Mouse (Mus musculus): ENCODE measurements around the gene Sync. TPM values are rescaled to one million over a fixed set of nuclear protein-coding genes. Genes with fewer than 3 reads are reported as not detected.

Gene Sync
- polyA plus RNA-seq, 1 experiment from 2014 or later = 5.0 TPM

DNA sequence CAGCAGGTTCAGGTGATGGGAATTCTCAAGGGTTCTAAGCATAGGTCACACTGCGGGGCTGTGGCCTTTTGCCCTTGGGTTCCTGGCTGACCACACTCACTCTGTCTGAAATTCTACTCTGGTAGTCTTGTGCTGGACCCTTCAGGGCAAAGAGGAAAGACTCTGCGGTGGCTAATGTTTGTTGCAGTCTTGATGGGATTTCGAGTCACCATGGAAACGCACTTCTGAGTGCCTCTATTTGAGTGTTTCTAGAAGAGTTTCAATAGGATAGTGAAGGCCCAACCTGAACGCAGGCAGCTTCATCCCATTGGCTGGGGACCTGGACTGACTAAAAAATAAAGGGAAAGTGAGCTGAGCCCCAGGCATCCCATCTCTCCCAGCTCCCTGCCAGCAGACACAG, 20.6 kb upstream of the Sync start:
- Histone ChIP-seq H3K27me3 (no peaks in the 10 kb centered on the region), H3K27ac (no peak overlapping the region), H3K4me3 (no peak overlapping the region), H3K4me2 (no peak overlapping the region), H3K9me3 (no peaks in the 10 kb centered on the region), H3K36me3 (no peaks in the 10 kb centered on the region), H3K4me1 (peaks cover 10% of the 10 kb centered on the region), H3K9ac (no peak overlapping the region)
- 80% methylated on average over 5 of the region's 5 CpGs for WGBS
- no peak for ATAC-seq (ENCODE audit: insufficient number of reproducible peaks, low FRiP score, low TSS enrichment, low read depth)

DNA sequence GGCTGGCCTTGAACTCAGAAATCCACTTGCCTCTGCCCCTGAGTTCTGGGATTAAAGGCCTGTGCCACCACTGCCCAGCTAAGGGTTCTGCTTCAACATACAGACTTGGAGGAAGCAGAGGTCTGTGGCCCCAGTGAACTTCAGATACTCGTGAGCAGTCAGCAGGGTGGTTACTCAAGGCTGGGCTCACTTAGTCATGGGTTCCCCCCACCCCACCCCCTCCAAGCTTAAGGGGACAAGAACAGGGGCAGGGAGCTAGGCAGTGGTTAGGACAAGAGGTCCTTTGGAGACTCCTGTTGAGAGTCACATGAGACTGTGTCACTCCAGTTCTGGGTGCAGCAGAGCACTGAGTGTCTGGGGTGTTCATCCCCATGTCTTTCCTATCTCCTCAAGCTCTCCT, 18.7 kb upstream of the Sync start:
- H3K4me1 ChIP-seq = peaks cover 11% of the 10 kb centered on the region
- ATAC-seq (ENCODE audit: insufficient number of reproducible peaks, low FRiP score, low TSS enrichment, low read depth) = no peak
- no peak overlapping the region for H3K9ac ChIP-seq
- WGBS = 32% methylated on average over 1 of the region's 1 CpGs
- no peak overlapping the region for H3K27ac ChIP-seq
- no peak overlapping the region for H3K4me2 ChIP-seq
- no peaks in the 10 kb centered on the region for H3K36me3 ChIP-seq
- no peak overlapping the region for H3K4me3 ChIP-seq
- H3K27me3 ChIP-seq = no peaks in the 10 kb centered on the region
- no peaks in the 10 kb centered on the region for H3K9me3 ChIP-seq

GRCm38 (mm10) chr4:129271991-129272755, 15.2 kb upstream of the Sync start:
- peak overlapping the region; percentile 20; the same call in 1 of the 2 replicates for H3K4me2 ChIP-seq
- no peaks in the 10 kb centered on the region for H3K9me3 ChIP-seq
- WGBS = 16% methylated on average over 15 of the region's 15 CpGs
- H3K36me3 ChIP-seq = no peaks in the 10 kb centered on the region
- peak overlapping the region; percentile 10; the same call in 1 of the 2 replicates for H3K4me3 ChIP-seq
- H3K9ac ChIP-seq = no peak overlapping the region
- H3K27ac ChIP-seq = peak overlapping the region; percentile 73
- no peaks in the 10 kb centered on the region for H3K27me3 ChIP-seq
- peaks cover 15% of the 10 kb centered on the region for H3K4me1 ChIP-seq
- peak; percentile 57; the same call in 1 of the 2 replicates for ATAC-seq (ENCODE audit: insufficient number of reproducible peaks, low FRiP score, low TSS enrichment, low read depth)

- Histone ChIP-seq H3K4me3 (peak overlapping the region; percentile 10; the same call in 1 of the 2 replicates), H3K9me3 (no peaks in the 10 kb centered on the region), H3K27ac (peak overlapping the region; percentile 73), H3K36me3 (no peaks in the 10 kb centered on the region), H3K9ac (no peak overlapping the region), H3K27me3 (no peaks in the 10 kb centered on the region), H3K4me1 (peaks cover 15% of the 10 kb centered on the region), H3K4me2 (peak overlapping the region; percentile 20; the same call in 1 of the 2 replicates)
- WGBS = 27% methylated on average over 5 of the region's 5 CpGs
- ATAC-seq (ENCODE audit: insufficient number of reproducible peaks, low FRiP score, low TSS enrichment, low read depth) = no peak
These were observed 14.7 kb upstream of the Sync start for GRCm38 (mm10) chr4:129272756-129273046.

- Histone ChIP-seq H3K27ac (no peak overlapping the region), H3K4me1 (peaks cover 15% of the 10 kb centered on the region), H3K4me3 (no peak overlapping the region), H3K4me2 (no peak overlapping the region), H3K9me3 (no peaks in the 10 kb centered on the region), H3K27me3 (no peaks in the 10 kb centered on the region), H3K9ac (no peak overlapping the region), H3K36me3 (no peaks in the 10 kb centered on the region)
- no peak for ATAC-seq (ENCODE audit: insufficient number of reproducible peaks, low FRiP score, low TSS enrichment, low read depth)
- WGBS = 2% methylated on average over 18 of the region's 18 CpGs
These were observed 11.0 kb upstream of the Sync start for GRCm38 (mm10) chr4:129276453-129276865.

DNA sequence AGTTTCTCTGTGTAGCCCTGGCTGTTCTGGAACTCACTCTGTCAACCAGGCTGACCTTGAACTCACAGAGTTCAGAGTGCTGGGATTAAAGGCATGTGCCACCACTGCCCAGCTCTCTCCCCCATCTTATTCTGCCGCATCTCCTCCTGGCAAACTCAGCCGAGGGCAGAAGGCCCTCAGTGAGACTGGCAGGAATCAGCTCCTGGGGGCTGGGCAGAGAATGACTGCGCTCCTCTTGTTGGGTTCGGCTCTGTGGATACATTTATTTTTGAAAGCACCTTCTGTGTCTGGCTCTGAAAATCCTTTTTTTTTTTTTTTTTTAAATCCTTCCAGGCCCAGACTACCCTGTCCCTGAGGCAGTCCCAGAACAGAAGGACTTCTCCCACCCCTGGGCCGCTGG, 4.6 kb upstream of the Sync start:
- no peaks in the 10 kb centered on the region for H3K36me3 ChIP-seq
- H3K9ac ChIP-seq = no peak overlapping the region
- H3K4me2 ChIP-seq = no peak overlapping the region
- no peak overlapping the region for H3K27ac ChIP-seq
- peaks cover 16% of the 10 kb centered on the region for H3K4me1 ChIP-seq
- WGBS = 78% methylated on average over 5 of the region's 5 CpGs
- H3K4me3 ChIP-seq = no peak overlapping the region
- no peak for ATAC-seq (ENCODE audit: insufficient number of reproducible peaks, low FRiP score, low TSS enrichment, low read depth)
- no peaks in the 10 kb centered on the region for H3K9me3 ChIP-seq
- H3K27me3 ChIP-seq = peaks cover 11% of the 10 kb centered on the region

GRCm38 (mm10) chr4:129283226-129283625, 4.2 kb upstream of the Sync start:
- WGBS = 87% methylated on average over 5 of the region's 5 CpGs
- Histone ChIP-seq H3K4me3 (no peak overlapping the region), H3K4me2 (no peak overlapping the region), H3K9ac (no peak overlapping the region), H3K27ac (no peak overlapping the region), H3K27me3 (peaks cover 11% of the 10 kb centered on the region), H3K9me3 (no peaks in the 10 kb centered on the region), H3K4me1 (peaks cover 19% of the 10 kb centered on the region), H3K36me3 (no peaks in the 10 kb centered on the region)
- no peak for ATAC-seq (ENCODE audit: insufficient number of reproducible peaks, low FRiP score, low TSS enrichment, low read depth)

- Histone ChIP-seq H3K9me3 (no peaks in the 10 kb centered on the region), H3K4me1 (peaks cover 19% of the 10 kb centered on the region), H3K27ac (no peak overlapping the region), H3K9ac (no peak overlapping the region), H3K4me2 (no peak overlapping the region), H3K4me3 (no peak overlapping the region), H3K27me3 (peaks cover 14% of the 10 kb centered on the region), H3K36me3 (no peaks in the 10 kb centered on the region)
- no peak for ATAC-seq (ENCODE audit: insufficient number of reproducible peaks, low FRiP score, low TSS enrichment, low read depth)
- 79% methylated on average over 2 of the region's 2 CpGs for WGBS
These were observed 2.7 kb upstream of the Sync start for GRCm38 (mm10) chr4:129284685-129285084.

DNA sequence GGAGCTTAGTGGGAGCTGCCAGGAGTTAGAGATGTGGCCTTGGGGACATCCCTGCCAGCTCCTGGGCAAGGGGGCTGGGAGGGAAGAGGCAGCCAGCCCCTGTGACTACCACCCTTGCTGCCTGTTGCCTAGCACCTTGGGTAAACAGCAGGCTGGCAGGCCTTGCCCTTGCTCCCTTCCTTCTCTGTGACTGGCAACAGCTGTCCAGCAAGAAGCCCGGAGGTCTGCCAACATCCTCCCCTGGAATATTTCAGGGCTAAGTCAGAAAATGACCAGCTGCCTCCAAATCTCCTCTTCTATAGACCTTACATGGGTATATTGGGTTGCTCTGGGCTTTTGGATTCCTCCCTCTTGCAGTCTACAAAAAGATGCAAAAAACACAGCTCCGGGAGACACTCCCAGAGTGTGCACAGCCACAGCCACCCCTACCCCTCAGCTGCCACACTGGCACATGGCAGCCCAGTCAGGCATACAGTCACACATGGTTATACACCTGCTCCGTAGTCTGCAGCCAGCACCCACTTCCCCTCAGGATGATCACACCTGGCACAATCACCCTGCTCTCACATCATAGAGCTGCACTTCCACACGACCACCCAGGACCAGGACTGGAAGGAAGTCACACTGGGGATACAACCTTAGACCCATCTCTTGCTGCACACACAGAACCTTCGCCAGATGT, 1.3 kb upstream of the Sync start:
- Histone ChIP-seq H3K4me1 (peaks cover 19% of the 10 kb centered on the region), H3K9me3 (no peaks in the 10 kb centered on the region), H3K27me3 (peaks cover 14% of the 10 kb centered on the region), H3K9ac (0 out of 2 replicates have a peak overlapping the region, but pooled peaks have one; percentile 51), H3K36me3 (no peaks in the 10 kb centered on the region), H3K4me3 (no peak overlapping the region), H3K4me2 (peak overlapping the region; percentile 96), H3K27ac (peak overlapping the region; percentile 80)
- 57% methylated on average over 5 of the region's 5 CpGs for WGBS
- ATAC-seq (ENCODE audit: insufficient number of reproducible peaks, low FRiP score, low TSS enrichment, low read depth) = peak; percentile 46

DNA sequence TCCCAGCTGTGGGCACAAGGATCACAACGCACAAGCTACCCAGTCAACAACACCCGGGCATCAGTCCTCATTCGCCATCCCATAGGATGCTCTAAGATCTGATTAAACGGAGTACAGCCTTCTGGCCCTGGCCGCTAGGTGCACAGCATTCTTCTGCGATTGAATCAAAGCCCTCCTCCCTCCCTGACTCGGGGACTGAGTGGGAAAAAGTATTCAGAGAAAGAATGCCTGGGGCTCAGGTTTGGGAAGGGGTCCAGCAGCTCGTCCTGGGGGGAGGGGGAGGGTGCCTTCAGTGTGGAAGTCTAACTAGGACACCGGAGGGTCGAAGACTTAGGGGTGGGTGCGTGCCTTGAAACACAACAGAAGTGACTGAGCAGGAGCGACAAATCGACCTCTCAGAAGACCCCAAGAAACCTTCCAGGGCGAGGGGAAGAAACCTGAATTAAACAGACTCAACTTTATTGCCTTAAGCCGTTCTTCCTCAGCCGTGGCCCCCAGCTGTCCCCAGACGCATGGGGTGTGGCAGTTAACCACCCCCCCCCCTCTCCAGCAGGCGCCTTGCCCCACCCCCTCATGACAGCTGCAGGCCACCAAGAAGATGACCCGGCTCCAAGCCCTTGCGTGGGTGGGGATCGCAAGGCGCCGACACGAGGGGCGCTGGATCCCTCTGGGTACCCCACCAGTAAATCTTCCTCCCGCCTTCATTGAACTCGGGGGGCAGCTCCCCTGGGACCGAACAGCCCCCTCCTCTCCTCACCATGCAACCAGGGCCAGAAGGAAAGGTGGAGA, 540 bp upstream of the Sync start:
- peak overlapping the region; percentile 80 for H3K27ac ChIP-seq
- no peaks in the 10 kb centered on the region for H3K36me3 ChIP-seq
- H3K4me1 ChIP-seq = peaks cover 19% of the 10 kb centered on the region
- WGBS = 2% methylated on average over 27 of the region's 28 CpGs
- no peaks in the 10 kb centered on the region for H3K9me3 ChIP-seq
- H3K4me3 ChIP-seq = peak overlapping the region; percentile 58
- peaks cover 14% of the 10 kb centered on the region for H3K27me3 ChIP-seq
- peak; percentile 59 for ATAC-seq (ENCODE audit: insufficient number of reproducible peaks, low FRiP score, low TSS enrichment, low read depth)
- peak overlapping the region; percentile 96 for H3K4me2 ChIP-seq
- H3K9ac ChIP-seq = peak overlapping the region; percentile 51

DNA sequence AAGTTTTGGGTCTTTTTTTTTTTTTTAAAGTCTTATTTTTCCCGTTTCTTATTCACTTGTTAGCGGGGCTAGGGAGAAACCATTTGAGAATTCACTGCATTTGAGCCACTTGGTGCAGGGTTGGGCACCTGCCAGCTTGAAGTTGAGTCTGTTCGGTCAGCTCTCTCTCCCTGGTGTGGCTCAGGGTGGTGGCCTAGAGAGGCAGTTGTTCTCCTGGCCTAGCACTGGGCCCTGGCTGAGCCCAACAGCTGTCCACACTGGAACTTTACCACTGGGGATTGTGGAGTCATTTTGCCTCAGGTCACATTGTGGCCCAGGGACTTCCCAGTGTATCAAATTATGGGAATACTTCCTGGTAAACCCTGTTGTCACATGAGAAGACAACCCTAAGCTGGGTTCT, 650 bp downstream of the Sync start:
- Histone ChIP-seq H3K4me3 (peak overlapping the region; percentile 58), H3K4me2 (peak overlapping the region; percentile 96), H3K36me3 (no peaks in the 10 kb centered on the region), H3K4me1 (peaks cover 19% of the 10 kb centered on the region), H3K9me3 (no peaks in the 10 kb centered on the region), H3K27ac (peak overlapping the region; percentile 80), H3K9ac (no peak overlapping the region), H3K27me3 (peaks cover 14% of the 10 kb centered on the region)
- ATAC-seq (ENCODE audit: insufficient number of reproducible peaks, low FRiP score, low TSS enrichment, low read depth) = no peak
- WGBS = 29% methylated on average over 3 of the region's 3 CpGs

DNA sequence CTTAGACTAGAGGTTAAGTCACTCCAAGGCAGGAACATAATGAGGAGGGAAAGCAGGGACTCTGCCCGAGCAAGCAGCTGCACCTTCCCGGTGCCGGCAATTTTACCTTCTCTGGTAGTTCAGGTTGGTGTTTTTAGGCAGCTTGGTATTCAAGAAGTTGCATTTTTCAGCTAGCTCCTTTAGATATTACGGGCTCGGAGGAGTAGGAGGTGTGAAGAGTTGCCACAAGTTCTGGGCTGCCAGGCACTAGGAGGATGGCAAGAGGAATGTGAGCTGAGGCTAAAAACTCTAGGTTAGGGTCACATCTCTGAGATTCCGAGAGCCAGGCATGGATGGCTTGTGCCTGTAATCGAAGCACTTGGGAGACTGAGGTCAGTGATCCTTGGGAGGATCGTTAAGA, 2.3 kb downstream of the Sync start:
- Histone ChIP-seq H3K9ac (no peak overlapping the region), H3K9me3 (no peaks in the 10 kb centered on the region), H3K4me2 (no peak overlapping the region), H3K27ac (no peak overlapping the region), H3K4me1 (peaks cover 27% of the 10 kb centered on the region), H3K36me3 (no peaks in the 10 kb centered on the region), H3K4me3 (no peak overlapping the region), H3K27me3 (peaks cover 14% of the 10 kb centered on the region)
- 83% methylated on average over 8 of the region's 8 CpGs for WGBS
- ATAC-seq (ENCODE audit: insufficient number of reproducible peaks, low FRiP score, low TSS enrichment, low read depth) = no peak
